In genomic region chr10:95220536-95220935, GRCm38 (mm10) we compare ENCODE assay signal across 22 mouse cellular contexts.
DNase-seq lines count a peak whose midpoint lies in the region; ATAC-seq and TF ChIP-seq lines count a peak whose summit lies in the region.
"Had no signal": no experiment of that assay in that cellular context is flagged by ENCODE, and none has a peak within 500 bp of the region (broad histone marks: within the 10 kb centered on the region; RNA-seq: fewer than 3 reads in every experiment).

No protein-coding gene starts in this region.

- no peaks in the 10 kb centered on the region for H3K9me3 ChIP-seq in forebrain, embryonic 11.5 days (ENCODE audit: control insufficient read depth, low read length)
- no peaks in the 10 kb centered on the region for H3K9me3 ChIP-seq in forebrain, embryonic 12.5 days
- H3K9me3 ChIP-seq in ES-E14 (ENCODE audit: control insufficient read depth, insufficient read depth, low read depth, low read length) = no peaks in the 10 kb centered on the region
- H3K9me3 ChIP-seq: forebrain, embryonic 10.5 days; forebrain, embryonic 15.5 days; hindbrain, embryonic 12.5 days; hindbrain, embryonic 15.5 days had no signal

- DNase-seq in forebrain, embryonic 11.5 days (ENCODE audit: low spot score) = peak; percentile 31
- DNase-seq in ES-E14 (ENCODE audit: low read depth, low spot score) (peak; percentile 79), WW6 (ENCODE audit: low read depth, low spot score) (peak; percentile 63)
- DNase-seq in thymus, postnatal 10 days (ENCODE audit: low spot score in 2 of 2) = no peak
- no peak for DNase-seq in adrenal gland, postnatal 25 days
- DNase-seq in layer of hippocampus, adult 9-11 months = no peak
- DNase-seq: adrenal gland, adult 8-10 months; adrenal gland, postnatal 36 days; B cell, adult 2 months; cerebellum, adult 18-20 months; cerebellum, adult 9-10 months; cerebellum, postnatal 14 days; gastrocnemius, postnatal 36 days; heart, adult 2 months had no signal

- no peaks in the 10 kb centered on the region for H3K4me1 ChIP-seq in forebrain, embryonic 11.5 days (replicated peaks; ENCODE audit: control insufficient read depth, insufficient read depth, low read length)
- no peaks in the 10 kb centered on the region for H3K4me1 ChIP-seq in forebrain, embryonic 12.5 days
- peaks cover 13 to 18% of the 10 kb centered on the region in 2 experiments; a peak in 3 of 4 replicates for H3K4me1 ChIP-seq in ES-E14 (ENCODE audit: control insufficient read depth in 2 of 2, insufficient read depth in 2 of 2, low read length in 2 of 2, poor library complexity in 1 of 2)
- H3K4me1 ChIP-seq: forebrain, embryonic 15.5 days; hindbrain, embryonic 15.5 days had no signal

- in situ Hi-C loops in ES-E14 (cut with MboI; ENCODE audit: low sequenced_read_pairs in 2 of 2, unreplicated experiment in 2 of 2) = no loop called here

- H3K27me3 ChIP-seq in forebrain, embryonic 11.5 days (ENCODE audit: control insufficient read depth, insufficient read depth, low read length) = no peaks in the 10 kb centered on the region
- no peaks in the 10 kb centered on the region for H3K27me3 ChIP-seq in forebrain, embryonic 12.5 days
- H3K27me3 ChIP-seq: forebrain, embryonic 15.5 days; hindbrain, embryonic 12.5 days; hindbrain, embryonic 15.5 days had no signal

- no peak for ATAC-seq in forebrain, embryonic 11.5 days (replicated peaks; ENCODE audit: low FRiP score)
- ATAC-seq in forebrain, embryonic 12.5 days (ENCODE audit: low FRiP score) = no peak
- ATAC-seq: activated CD4-positive, CD25-positive, alpha-beta regulatory T cell, adult 4 months; forebrain, embryonic 15.5 days; intestine, postnatal 0 days had no signal

- H3K4me2 ChIP-seq in forebrain, embryonic 11.5 days (ENCODE audit: low read depth, low read length, severe bottlenecking) = no peak overlapping the region
- H3K4me2 ChIP-seq in forebrain, embryonic 12.5 days = no peak overlapping the region
- H3K4me2 ChIP-seq: forebrain, embryonic 15.5 days; heart, embryonic 11.5 days; hindbrain, embryonic 12.5 days; hindbrain, embryonic 15.5 days had no signal

- no peak overlapping the region for H3K27ac ChIP-seq in forebrain, embryonic 11.5 days (ENCODE audit: low read depth, low read length)
- no peak overlapping the region for H3K27ac ChIP-seq in forebrain, embryonic 12.5 days
- peak overlapping the region; percentile 89 for H3K27ac ChIP-seq in ES-E14 (ENCODE audit: insufficient read depth, low read depth, low read length, poor library complexity, severe bottlenecking)
- H3K27ac ChIP-seq: forebrain, embryonic 10.5 days; forebrain, embryonic 15.5 days; heart, adult 2 months; hindbrain, embryonic 12.5 days; hindbrain, embryonic 15.5 days had no signal

- no peak overlapping the region for H3K9ac ChIP-seq in forebrain, embryonic 11.5 days (ENCODE audit: low read length)
- no peak overlapping the region for H3K9ac ChIP-seq in forebrain, embryonic 12.5 days
- no peak overlapping the region for H3K9ac ChIP-seq in ES-E14 (ENCODE audit: insufficient read depth, low read depth, low read length, poor library complexity, severe bottlenecking)
- H3K9ac ChIP-seq: forebrain, embryonic 15.5 days; hindbrain, embryonic 12.5 days; hindbrain, embryonic 15.5 days had no signal

- H3K36me3 ChIP-seq in forebrain, embryonic 11.5 days (ENCODE audit: control insufficient read depth, insufficient read depth, low read length) = no peaks in the 10 kb centered on the region
- no peaks in the 10 kb centered on the region for H3K36me3 ChIP-seq in forebrain, embryonic 12.5 days (replicated peaks)
- H3K36me3 ChIP-seq in ES-E14 (ENCODE audit: control insufficient read depth, insufficient read depth, low read length, poor library complexity, severe bottlenecking) = no peaks in the 10 kb centered on the region
- H3K36me3 ChIP-seq: forebrain, embryonic 10.5 days; forebrain, embryonic 15.5 days; hindbrain, embryonic 12.5 days; hindbrain, embryonic 15.5 days had no signal

- H3K4me3 ChIP-seq in forebrain, embryonic 11.5 days (ENCODE audit: low read depth, low read length) = no peak overlapping the region
- H3K4me3 ChIP-seq in forebrain, embryonic 12.5 days (replicated peaks) = no peak overlapping the region
- H3K4me3 ChIP-seq in ES-E14 (ENCODE audit: insufficient read depth in 1 of 2, low read depth in 1 of 2, low read length in 2 of 2, poor library complexity in 1 of 2, severe bottlenecking in 1 of 2) = no peak overlapping the region
- H3K4me3 ChIP-seq: forebrain, embryonic 10.5 days; forebrain, embryonic 15.5 days; heart, adult 2 months; hindbrain, embryonic 12.5 days; hindbrain, embryonic 15.5 days had no signal

- 63% methylated on average over 3 of the region's 3 CpGs for WGBS in forebrain, embryonic 11.5 days
- 55% methylated on average over 3 of the region's 3 CpGs for WGBS in forebrain, embryonic 12.5 days

TF ChIP-seq in ES-E14, 5 proteins besides CTCF, POLR2A, EP300 and RAD21:
- TF ChIP-seq CHD2 (IDR thresholded peaks at IDR 0.05; ENCODE audit: low read depth, low read length) = no peak
- TF ChIP-seq MAFK (IDR thresholded peaks at IDR 0.05; ENCODE audit: insufficient read depth, low read depth, low read length) = peak; percentile 94
- TF ChIP-seq ZC3H11A (IDR thresholded peaks at IDR 0.05; ENCODE audit: borderline replicate concordance, low read depth, low read length) = no peak
- TF ChIP-seq HCFC1 (IDR thresholded peaks at IDR 0.05; ENCODE audit: borderline replicate concordance, insufficient read depth, low read length) = no peak
TF ChIP-seq in ES-E14: peak in this region for 1.

Comparison
In these comparisons a context has a peak if more than half of its experiments do, and no peak if none do; other contexts are left out.
1. DNase-seq: peak in forebrain, embryonic 11.5 days (single experiment), ES-E14 (single experiment) and WW6 (single experiment); none in thymus, postnatal 10 days (0 of 2), adrenal gland, postnatal 25 days (single experiment) and layer of hippocampus, adult 9-11 months (single experiment).